Mouse (Mus musculus) liver, postnatal 0 days (tissue): Measurements from ENCODE around the gene Rhbdl3. TPM values are rescaled to one million over a fixed set of nuclear protein-coding genes. Genes with fewer than 3 reads are reported as not detected.

Experiments used
- ATAC-seq: fragments of 200-750 bp; cut with Nextera tagmentation; 2 replicates; pipeline ENCODE4 v1.8.0; 2017; ENCODE audit warnings: mild to moderate bottlenecking, moderate library complexity
- DNase-seq: peaks from one replicate; pipeline ENCODE4 v3.0.0-alpha.2; 2016
- H3K27ac ChIP-seq: fragments of 300-500 bp; sonication (generic); 2 replicates; pipeline ENCODE4 v1.5.1; 2014; ENCODE audit warnings: antibody characterized with exemption, moderate library complexity, mild to moderate bottlenecking, low read depth
- H3K27me3 ChIP-seq: fragments of 300-500 bp; sonication (generic); 2 replicates; pipeline ENCODE4 v1.6.1; 2014; ENCODE audit warnings: low read length, control low read depth, mixed read lengths; ENCODE audit not compliant: insufficient read depth
- H3K36me3 ChIP-seq: fragments of 300-500 bp; sonication (generic); replicated peaks from 2 replicates; pipeline ENCODE4 v1.6.1; 2014; ENCODE audit warnings: mild to moderate bottlenecking, control low read depth, low read length, moderate library complexity, mixed read lengths; ENCODE audit not compliant: insufficient read depth
- H3K4me1 ChIP-seq: fragments of 300-500 bp; sonication (generic); 2 replicates; pipeline ENCODE4 v1.6.1; 2014; ENCODE audit warnings: antibody characterized with exemption, mild to moderate bottlenecking, control low read depth; ENCODE audit not compliant: insufficient read depth
- H3K4me2 ChIP-seq: fragments of 300-500 bp; sonication (generic); 2 replicates; pipeline ENCODE4 v1.6.1; 2014; ENCODE audit warnings: low read depth, mild to moderate bottlenecking, low read length, moderate library complexity, mixed read lengths
- H3K4me3 ChIP-seq: fragments of 300-500 bp; sonication (generic); 2 replicates; pipeline ENCODE4 v1.5.1; 2014; ENCODE audit warnings: low read depth, low read length
- H3K9ac ChIP-seq: fragments of 300-500 bp; sonication (generic); replicated peaks from 2 replicates; pipeline ENCODE4 v1.6.1; 2014; ENCODE audit warnings: mild to moderate bottlenecking, moderate library complexity
- H3K9me3 ChIP-seq: fragments of 300-500 bp; sonication (generic); 2 replicates; pipeline ENCODE4 v1.6.1; 2016; ENCODE audit warnings: mild to moderate bottlenecking, control low read depth, low read length, mixed read lengths
- CTCF ChIP-seq: sonication (generic); IDR thresholded peaks from 2 replicates; pipeline ENCODE4 v1.5.1; 2016; ENCODE audit warnings: antibody characterized with exemption, low read depth
- EP300 ChIP-seq: IDR thresholded peaks from 2 replicates; pipeline ENCODE4 v1.6.1; 2016; ENCODE audit warnings: antibody characterized with exemption, low read depth, mild to moderate bottlenecking
- WGBS: fragments of 180-500 bp; shearing (Covaris S2); extraction: QIAGEN DNeasy Blood & Tissue Kit; methylation state at CpG from one replicate; pipeline ENCODE4 v1.1.7; 2014; ENCODE audit not compliant: insufficient replicate concordance; 5-methylcytosine and 5-hydroxymethylcytosine counted together
- polyA plus RNA-seq: library from polyadenylated mRNA; unstranded; fragments of >200 nt; fragmentation: Nextera tagmentation; extraction: Ambion mirVana; gene quantifications from 2 replicates; pipeline ENCODE4 v1.2.1, GENCODE M21; 2015

Rhbdl3 gene
- polyA plus RNA-seq: 0.05 and 0.12 TPM in 2 replicates

- H3K4me3 ChIP-seq: peak within 1 kb of the TSS; percentile 57
- peak within 1 kb of the TSS; percentile 90 for H3K4me2 ChIP-seq
- peak; percentile 38; the same call in 1 of the 2 replicates for ATAC-seq
- H3K36me3 ChIP-seq: no peaks in the 10 kb centered on the region
- TF ChIP-seq EP300: no peak
- TF ChIP-seq CTCF: no peak
- H3K9ac ChIP-seq: peak within 1 kb of the TSS; percentile 21; the same call in 1 of the 2 replicates
- WGBS: under 1% methylated on average over 67 of the region's 81 CpGs
- H3K9me3 ChIP-seq: no peaks in the 10 kb centered on the region
- no peak within 1 kb of the TSS for H3K27ac ChIP-seq
- H3K4me1 ChIP-seq: peaks cover 24% of the 10 kb centered on the region
- peaks cover 60% of the 10 kb centered on the region for H3K27me3 ChIP-seq
- peak; percentile 28 for DNase-seq
Observed at GRCm38 (mm10) chr11:80300551-80301315, at the start of gene Rhbdl3. TSS of gene Rhbdl3 (plus strand) at chr11:80300912.

DNA sequence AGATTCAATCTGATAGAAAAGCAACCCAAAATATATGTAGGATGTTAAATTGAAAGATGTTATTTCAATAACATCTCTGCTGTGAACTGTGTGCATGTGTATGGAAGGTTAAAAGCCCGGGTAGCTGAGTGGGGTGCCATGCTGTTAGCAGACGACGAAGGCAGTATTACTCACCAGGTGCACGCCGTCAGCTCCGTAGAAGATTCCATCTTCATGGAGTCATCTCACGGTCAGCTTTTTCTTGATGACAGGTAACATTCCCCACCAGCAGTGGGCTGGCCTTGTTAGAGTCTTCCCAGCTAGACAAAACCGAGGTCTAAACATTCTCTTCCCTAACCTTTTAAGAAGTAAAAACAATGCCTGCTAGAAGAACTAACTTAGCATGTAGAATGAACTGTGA, 36.6 kb upstream of the Rhbdl3 start:
- Histone ChIP-seq H3K27ac (no peak overlapping the region), H3K4me3 (no peak overlapping the region), H3K4me1 (no peaks in the 10 kb centered on the region), H3K36me3 (peaks cover 27% of the 10 kb centered on the region), H3K27me3 (no peaks in the 10 kb centered on the region), H3K4me2 (no peak overlapping the region), H3K9me3 (no peaks in the 10 kb centered on the region), H3K9ac (no peak overlapping the region)
- no peak for DNase-seq
- 90% methylated on average over 8 of the region's 8 CpGs for whole genome bisulfite sequencing
- no peak for ATAC-seq
- TF ChIP-seq CTCF: no peak
- TF ChIP-seq EP300: no peak

DNA sequence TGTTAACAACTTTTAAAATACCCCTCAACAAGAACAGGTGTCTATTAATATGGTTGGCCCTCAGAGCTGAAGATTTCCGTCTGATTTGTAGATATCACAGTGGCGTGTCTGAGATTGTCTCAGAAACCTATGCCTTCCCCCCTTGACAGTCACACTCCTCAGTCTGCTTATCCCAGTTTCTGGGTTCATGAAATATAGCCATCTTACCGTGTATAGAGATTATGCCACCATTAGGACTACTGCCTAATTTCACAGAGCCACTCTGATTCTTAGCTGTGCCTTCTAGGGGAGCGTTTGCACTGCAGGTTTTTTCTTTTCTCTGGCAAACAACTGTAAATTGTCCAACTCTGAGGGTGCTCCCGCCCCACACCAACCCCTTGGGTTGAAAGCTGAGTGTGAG, 29.6 kb upstream of the Rhbdl3 start:
- TF ChIP-seq CTCF: no peak
- TF ChIP-seq EP300: no peak
- no peak for DNase-seq
- H3K27me3 ChIP-seq: no peaks in the 10 kb centered on the region
- peaks cover 12% of the 10 kb centered on the region for H3K36me3 ChIP-seq
- H3K4me3 ChIP-seq: no peak overlapping the region
- H3K27ac ChIP-seq: no peak overlapping the region
- no peak overlapping the region for H3K9ac ChIP-seq
- H3K9me3 ChIP-seq: no peaks in the 10 kb centered on the region; the same call in 1 of the 2 replicates
- no peak overlapping the region for H3K4me2 ChIP-seq
- 77% methylated on average over 5 of the region's 5 CpGs for WGBS
- no peaks in the 10 kb centered on the region for H3K4me1 ChIP-seq
- ATAC-seq: no peak

DNA sequence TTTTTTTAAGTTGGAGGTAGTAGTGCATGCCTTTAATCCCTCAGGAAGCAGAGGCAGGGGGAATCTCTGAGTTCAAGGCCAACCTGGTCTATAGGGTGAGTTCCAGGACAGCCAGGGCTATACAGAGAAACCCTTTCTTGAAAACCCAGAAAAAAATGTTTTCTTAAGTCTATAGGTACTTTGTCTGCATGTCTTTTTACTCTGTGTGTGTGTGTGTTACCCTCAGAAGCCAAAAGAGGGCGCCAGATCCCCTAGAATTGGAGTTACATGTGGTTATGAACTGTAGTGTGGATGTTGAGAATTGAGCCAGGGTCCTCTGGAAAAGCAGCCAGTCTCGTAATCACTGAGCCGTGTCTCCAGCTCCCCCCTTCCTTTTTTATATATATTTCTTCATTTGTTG, 25.7 kb upstream of the Rhbdl3 start:
- H3K27ac ChIP-seq: no peak overlapping the region
- TF ChIP-seq CTCF (0 out of 2 replicates have a peak, but pooled peaks have one; percentile 20), EP300 (no peak)
- no peaks in the 10 kb centered on the region for H3K36me3 ChIP-seq
- H3K4me2 ChIP-seq: no peak overlapping the region
- no peak overlapping the region for H3K9ac ChIP-seq
- WGBS: 53% methylated on average over 3 of the region's 3 CpGs
- H3K4me1 ChIP-seq: no peaks in the 10 kb centered on the region
- ATAC-seq (no peak), DNase-seq (no peak)
- no peaks in the 10 kb centered on the region for H3K27me3 ChIP-seq
- no peaks in the 10 kb centered on the region; the same call in 1 of the 2 replicates for H3K9me3 ChIP-seq
- H3K4me3 ChIP-seq: no peak overlapping the region

- Histone ChIP-seq H3K9me3 (no peaks in the 10 kb centered on the region; the same call in 1 of the 2 replicates), H3K9ac (no peak overlapping the region)
- 51% methylated on average over 2 of the region's 2 CpGs for WGBS
Observed at GRCm38 (mm10) chr11:80278054-80278453, 22.7 kb upstream of the Rhbdl3 start.

DNA sequence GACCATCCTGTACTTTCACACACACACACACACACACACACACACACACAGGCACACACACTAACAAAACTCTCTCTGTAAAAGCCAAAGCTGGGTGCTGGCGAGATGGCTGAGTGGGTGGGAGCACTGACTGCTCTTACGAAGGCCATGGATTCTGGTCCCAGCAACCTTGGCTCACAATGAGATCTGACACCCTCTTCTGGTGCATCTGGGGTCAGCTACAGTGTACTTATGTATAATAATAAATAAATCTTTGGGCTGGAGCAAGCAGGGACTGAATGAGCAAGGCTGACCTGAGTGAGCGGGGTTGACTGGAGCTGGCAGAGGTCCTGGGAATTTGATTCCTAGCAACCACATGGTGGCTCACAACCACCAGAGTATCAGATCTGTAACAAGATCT, 16.9 kb upstream of the Rhbdl3 start:
- no peak for DNase-seq
- no peak for TF ChIP-seq CTCF
- TF ChIP-seq EP300: no peak

More at GRCm38 (mm10) chr11:80278054-80278453, 22.7 kb upstream of the Rhbdl3 start:
- H3K4me3 ChIP-seq: no peak overlapping the region
- H3K36me3 ChIP-seq: no peaks in the 10 kb centered on the region
- H3K27ac ChIP-seq: no peak overlapping the region
- no peak for DNase-seq
- TF ChIP-seq EP300 (no peak), CTCF (no peak)
- ATAC-seq: no peak
- no peaks in the 10 kb centered on the region for H3K4me1 ChIP-seq
- H3K4me2 ChIP-seq: no peak overlapping the region
- H3K27me3 ChIP-seq: no peaks in the 10 kb centered on the region

More for the DNA sequence above, 16.9 kb upstream of the Rhbdl3 start:
- no peaks in the 10 kb centered on the region for H3K9me3 ChIP-seq
- WGBS: 79% methylated on average over 3 of the region's 3 CpGs
- no peaks in the 10 kb centered on the region for H3K27me3 ChIP-seq
- no peak overlapping the region for H3K4me2 ChIP-seq
- H3K27ac ChIP-seq: no peak overlapping the region
- H3K4me3 ChIP-seq: no peak overlapping the region
- H3K4me1 ChIP-seq: no peaks in the 10 kb centered on the region
- H3K36me3 ChIP-seq: no peaks in the 10 kb centered on the region
- no peak for ATAC-seq
- no peak overlapping the region for H3K9ac ChIP-seq
